Mouse (Mus musculus) stomach, postnatal 0 days (tissue): ENCODE results near the gene Cyp2j7. TPM values are rescaled to one million over a fixed set of nuclear protein-coding genes. Genes with fewer than 3 reads are reported as not detected.

Experiments
- ATAC-seq: fragments of 200-750 bp; cut with Nextera tagmentation; 2 replicates; pipeline ENCODE4 v1.8.0; 2017; ENCODE audit not compliant: low FRiP score, low TSS enrichment
- DNase-seq: peaks from one replicate; pipeline ENCODE4 v3.0.0-alpha.2; 2016; ENCODE audit warnings: low spot score
- H3K27ac ChIP-seq: fragments of 300-500 bp; sonication (generic); replicated peaks from 2 replicates; pipeline ENCODE4 v1.5.1; 2014; ENCODE audit warnings: mild to moderate bottlenecking, control low read depth
- H3K27me3 ChIP-seq: fragments of 300-500 bp; sonication (generic); 2 replicates; pipeline ENCODE4 v1.6.1; 2014; ENCODE audit warnings: low read length; ENCODE audit not compliant: control insufficient read depth, insufficient read depth
- H3K36me3 ChIP-seq: fragments of 300-500 bp; sonication (generic); 2 replicates; pipeline ENCODE4 v1.6.1; 2014; ENCODE audit warnings: low read length, mixed read lengths; ENCODE audit not compliant: control insufficient read depth, insufficient read depth
- H3K4me1 ChIP-seq: fragments of 300-500 bp; sonication (generic); replicated peaks from 2 replicates; pipeline ENCODE4 v1.6.1; 2014; ENCODE audit warnings: antibody characterized with exemption; ENCODE audit not compliant: control insufficient read depth, insufficient read depth
- H3K4me2 ChIP-seq: fragments of 300-500 bp; sonication (generic); replicated peaks from 2 replicates; pipeline ENCODE4 v1.6.1; 2014; ENCODE audit warnings: low read depth, mild to moderate bottlenecking, control low read depth, moderate library complexity
- H3K4me3 ChIP-seq: fragments of 300-500 bp; sonication (generic); 2 replicates; pipeline ENCODE4 v1.5.1; 2014; ENCODE audit warnings: low read depth, low read length, control low read depth
- H3K9ac ChIP-seq: fragments of 300-500 bp; sonication (generic); 2 replicates; pipeline ENCODE4 v1.6.1; 2014; ENCODE audit warnings: mild to moderate bottlenecking, low read length, control low read depth, mixed read lengths
- H3K9me3 ChIP-seq: fragments of 300-500 bp; sonication (generic); 2 replicates; pipeline ENCODE4 v1.6.1; 2016; ENCODE audit warnings: low read length; ENCODE audit not compliant: control insufficient read depth
- CTCF ChIP-seq: IDR thresholded peaks from 2 replicates; pipeline ENCODE4 v1.5.1; 2016; ENCODE audit warnings: antibody characterized with exemption, low read depth, mild to moderate bottlenecking, moderate library complexity
- EP300 ChIP-seq: optimal IDR thresholded peaks from 2 replicates; pipeline ENCODE3; 2016; ENCODE audit warnings: antibody characterized with exemption
- WGBS: fragments of 180-500 bp; shearing (Covaris S2); extraction: QIAGEN DNeasy Blood & Tissue Kit; methylation state at CpG from one replicate; pipeline ENCODE4 v1.1.7; 2014; 5-methylcytosine and 5-hydroxymethylcytosine counted together
- polyA plus RNA-seq: library from polyadenylated mRNA; unstranded; fragments of >200 nt; fragmentation: Nextera tagmentation; extraction: Ambion mirVana; gene quantifications from 2 replicates; pipeline ENCODE4 v1.2.1, GENCODE M21; 2015

The Cyp2j7 gene
- polyA plus RNA-seq, 1 experiment from 2014 or later: not detected

DNA sequence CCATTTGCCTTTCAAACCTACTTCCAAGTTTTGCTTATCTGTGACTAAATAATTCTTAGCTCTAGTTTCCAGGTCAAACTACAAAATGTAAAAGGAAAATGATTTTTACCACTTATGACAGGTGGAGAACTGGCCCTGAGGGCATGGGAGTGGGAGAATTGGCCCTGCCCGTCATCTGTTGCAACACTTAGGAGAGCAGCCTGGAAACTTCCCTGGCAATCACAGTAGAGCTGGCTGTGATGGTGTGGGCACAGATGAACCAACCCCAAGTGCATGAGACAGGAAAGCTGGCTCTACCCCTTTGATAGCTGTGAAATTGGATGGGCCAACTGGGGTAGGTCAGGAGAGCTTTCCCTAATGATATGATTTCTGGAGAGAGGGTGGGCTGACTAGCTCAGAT is 73.6 kb downstream of the Cyp2j7 start:
- ATAC-seq (no peak), DNase-seq (no peak)
- no peak overlapping the region for H3K4me2 ChIP-seq
- WGBS: 85% methylated on average over 1 of the region's 1 CpGs
- no peaks in the 10 kb centered on the region for H3K9me3 ChIP-seq
- no peak overlapping the region for H3K4me3 ChIP-seq
- no peaks in the 10 kb centered on the region for H3K36me3 ChIP-seq
- H3K27ac ChIP-seq: no peak overlapping the region
- TF ChIP-seq CTCF (no peak), EP300 (no peak)
- no peaks in the 10 kb centered on the region for H3K27me3 ChIP-seq
- H3K9ac ChIP-seq: no peak overlapping the region
- no peaks in the 10 kb centered on the region for H3K4me1 ChIP-seq

DNA sequence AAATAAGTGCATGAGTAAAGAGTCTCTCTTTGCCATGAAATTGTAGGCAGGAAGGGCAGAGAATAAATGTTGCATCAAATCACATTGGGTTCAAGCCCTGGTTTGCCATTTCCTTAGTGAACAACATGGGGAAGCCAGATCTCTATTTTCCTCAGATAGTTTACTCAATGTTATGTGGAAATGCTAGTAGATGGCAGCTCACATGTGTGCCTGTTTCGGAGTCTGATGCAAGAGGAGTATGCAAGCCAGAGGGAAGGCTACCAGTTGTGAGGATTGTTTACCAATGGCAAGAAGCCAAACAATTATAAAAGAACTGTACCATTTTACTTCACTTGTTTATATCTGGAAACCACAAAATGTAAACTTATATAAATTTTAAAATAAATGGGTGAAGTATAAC is 74.9 kb downstream of the Cyp2j7 start:
- H3K4me2 ChIP-seq: no peak overlapping the region
- DNase-seq: no peak
- H3K27ac ChIP-seq: no peak overlapping the region
- ATAC-seq: no peak
- H3K36me3 ChIP-seq: no peaks in the 10 kb centered on the region
- no peak overlapping the region for H3K4me3 ChIP-seq
- 72% methylated on average over 1 of the region's 1 CpGs for WGBS
- H3K9me3 ChIP-seq: no peaks in the 10 kb centered on the region
- H3K4me1 ChIP-seq: no peaks in the 10 kb centered on the region
- TF ChIP-seq EP300 (no peak), CTCF (no peak)
- H3K27me3 ChIP-seq: no peaks in the 10 kb centered on the region
- no peak overlapping the region for H3K9ac ChIP-seq

Other genes with a start within 250 kb of the Cyp2j7 start
- not detected in 2 replicates for gene Cyp2j13, start 159.1 kb downstream of the Cyp2j7 start, polyA plus RNA-seq
- not detected in 2 replicates for gene Cyp2j12, start 95.5 kb downstream of the Cyp2j7 start, polyA plus RNA-seq
- not detected in 2 replicates for gene Cyp2j11, start 112.0 kb upstream of the Cyp2j7 start, polyA plus RNA-seq